Mouse (Mus musculus) hindbrain, postnatal 0 days (tissue): ENCODE measurements around the gene Grin2a. TPM values are rescaled to one million over a fixed set of nuclear protein-coding genes. Genes with fewer than 3 reads are reported as not detected.

Source experiments
- ATAC-seq: fragments of 200-750 bp; cut with Nextera tagmentation; 2 replicates; pipeline ENCODE4 v1.8.0; 2017; ENCODE audit warnings: mild to moderate bottlenecking, moderate TSS enrichment, moderate library complexity
- DNase-seq: peaks from one replicate; pipeline ENCODE4 v3.0.0-alpha.2; 2015; ENCODE audit warnings: low spot score
- H3K27ac ChIP-seq: fragments of 300-500 bp; sonication (generic); 2 replicates; pipeline ENCODE4 v1.5.1; 2014; ENCODE audit warnings: mild to moderate bottlenecking
- H3K27me3 ChIP-seq: fragments of 300-500 bp; sonication (generic); 2 replicates; pipeline ENCODE4 v1.6.1; 2014; ENCODE audit warnings: low read length, mixed read lengths; ENCODE audit not compliant: insufficient read depth
- H3K36me3 ChIP-seq: fragments of 300-500 bp; sonication (generic); 2 replicates; pipeline ENCODE4 v1.6.1; 2014; ENCODE audit warnings: low read length, mixed read lengths; ENCODE audit not compliant: insufficient read depth
- H3K4me1 ChIP-seq: fragments of 300-500 bp; sonication (generic); 2 replicates; pipeline ENCODE4 v1.6.1; 2014; ENCODE audit warnings: antibody characterized with exemption, low read length, mixed read lengths; ENCODE audit not compliant: insufficient read depth
- H3K4me2 ChIP-seq: fragments of 300-500 bp; sonication (generic); 2 replicates; pipeline ENCODE4 v1.6.1; 2014; ENCODE audit warnings: low read depth, mild to moderate bottlenecking, low read length, moderate library complexity, mixed read lengths
- H3K4me3 ChIP-seq: fragments of 300-500 bp; sonication (generic); 2 replicates; pipeline ENCODE4 v1.5.1; 2014; ENCODE audit warnings: low read length
- H3K9ac ChIP-seq: fragments of 300-500 bp; sonication (generic); replicated peaks from 2 replicates; pipeline ENCODE4 v1.6.1; 2014; ENCODE audit warnings: mild to moderate bottlenecking, low read length, moderate library complexity, mixed read lengths
- H3K9me3 ChIP-seq: fragments of 300-500 bp; sonication (generic); 2 replicates; pipeline ENCODE4 v1.6.1; 2016; ENCODE audit warnings: low read length, mixed read lengths
- CTCF ChIP-seq: IDR thresholded peaks from 2 replicates; pipeline ENCODE4 v1.5.1; 2016; ENCODE audit warnings: antibody characterized with exemption, control low read depth, low read depth
- WGBS: fragments of 180-500 bp; shearing (Covaris S2); extraction: QIAGEN DNeasy Blood & Tissue Kit; methylation state at CpG from one replicate; pipeline ENCODE4 v1.1.7; 2014; 5-methylcytosine and 5-hydroxymethylcytosine counted together
- polyA plus RNA-seq: library from polyadenylated mRNA; unstranded; fragments of >200 nt; fragmentation: Nextera tagmentation; extraction: Ambion mirVana; gene quantifications from 2 replicates; pipeline ENCODE4 v1.2.1, GENCODE M21; 2015
- total RNA-seq: library from RNA; depleted of rRNA; stranded (reverse); fragments of >200 nt; gene quantifications from 2 replicates; pipeline ENCODE4 v1.2.3, GENCODE M21; 2014

Gene Grin2a
- total and polyA plus RNA-seq, 2 experiments from 2014 or later = 6.8 to 21.5 TPM

- ATAC-seq (peak; percentile 59; the same call in 1 of the 2 replicates), DNase-seq (peak; percentile 73)
- Histone ChIP-seq H3K9me3 (no peaks in the 10 kb centered on the region), H3K4me2 (no peak overlapping the region), H3K27ac (no peak overlapping the region), H3K4me3 (no peak overlapping the region), H3K27me3 (no peaks in the 10 kb centered on the region), H3K4me1 (no peaks in the 10 kb centered on the region), H3K9ac (no peak overlapping the region), H3K36me3 (no peaks in the 10 kb centered on the region)
- WGBS = 45% methylated on average over 5 of the region's 5 CpGs
- TF ChIP-seq CTCF = no peak
Observed at GRCm38 (mm10) chr16:9768356-9768755, 227.0 kb downstream of the Grin2a start.

- ATAC-seq (peak; percentile 38; the same call in 1 of the 2 replicates), DNase-seq (no peak)
- Histone ChIP-seq H3K27me3 (no peaks in the 10 kb centered on the region), H3K4me2 (no peak overlapping the region), H3K9me3 (no peaks in the 10 kb centered on the region), H3K36me3 (no peaks in the 10 kb centered on the region), H3K4me1 (no peaks in the 10 kb centered on the region), H3K27ac (no peak overlapping the region), H3K4me3 (no peak overlapping the region), H3K9ac (no peak overlapping the region)
- 43% methylated on average over 3 of the region's 3 CpGs for WGBS
- TF ChIP-seq CTCF = no peak
Observed at GRCm38 (mm10) chr16:9767946-9768345, 227.4 kb downstream of the Grin2a start.

- WGBS = 86% methylated on average over 2 of the region's 2 CpGs
- H3K4me1 ChIP-seq = no peaks in the 10 kb centered on the region
- no peak overlapping the region for H3K9ac ChIP-seq
- H3K4me2 ChIP-seq = no peak overlapping the region
- no peak for DNase-seq
- H3K4me3 ChIP-seq = no peak overlapping the region
- H3K27me3 ChIP-seq = no peaks in the 10 kb centered on the region
- no peaks in the 10 kb centered on the region for H3K36me3 ChIP-seq
- no peaks in the 10 kb centered on the region for H3K9me3 ChIP-seq
- no peak for TF ChIP-seq CTCF
- no peak overlapping the region for H3K27ac ChIP-seq
- no peak for ATAC-seq
Observed at GRCm38 (mm10) chr16:9764086-9764485, 231.3 kb downstream of the Grin2a start.

- ATAC-seq = no peak
- no peak overlapping the region for H3K27ac ChIP-seq
- no peaks in the 10 kb centered on the region for H3K4me1 ChIP-seq
- no peak overlapping the region for H3K4me2 ChIP-seq
- DNase-seq = no peak
- H3K9me3 ChIP-seq = no peaks in the 10 kb centered on the region
- no peak for TF ChIP-seq CTCF
- no peak overlapping the region for H3K9ac ChIP-seq
- WGBS = 91% methylated on average over 2 of the region's 2 CpGs
- no peaks in the 10 kb centered on the region for H3K36me3 ChIP-seq
- no peak overlapping the region for H3K4me3 ChIP-seq
- no peaks in the 10 kb centered on the region for H3K27me3 ChIP-seq
Observed at GRCm38 (mm10) chr16:9760347-9760746, 235.0 kb downstream of the Grin2a start.

- DNase-seq (no peak), ATAC-seq (no peak)
- H3K27me3 ChIP-seq = no peaks in the 10 kb centered on the region
- 89% methylated on average over 8 of the region's 8 CpGs for whole genome bisulfite sequencing
- no peak overlapping the region for H3K4me3 ChIP-seq
- H3K9me3 ChIP-seq = no peaks in the 10 kb centered on the region
- H3K4me1 ChIP-seq = peaks cover 5% of the 10 kb centered on the region; the same call in 1 of the 2 replicates
- H3K4me2 ChIP-seq = no peak overlapping the region
- no peak overlapping the region for H3K27ac ChIP-seq
- no peak overlapping the region for H3K9ac ChIP-seq
- no peak for TF ChIP-seq CTCF
- H3K36me3 ChIP-seq = no peaks in the 10 kb centered on the region
Observed at GRCm38 (mm10) chr16:9756849-9757248, 238.5 kb downstream of the Grin2a start.

GRCm38 (mm10) chr16:9754061-9754460 lies 241.3 kb downstream of the Grin2a start:
- peaks cover 5% of the 10 kb centered on the region; the same call in 1 of the 2 replicates for H3K4me1 ChIP-seq
- 94% methylated on average over 5 of the region's 5 CpGs for WGBS
- no peaks in the 10 kb centered on the region for H3K9me3 ChIP-seq
- H3K9ac ChIP-seq = no peak overlapping the region
- no peak for TF ChIP-seq CTCF
- no peak overlapping the region for H3K27ac ChIP-seq
- no peak overlapping the region for H3K4me3 ChIP-seq
- ATAC-seq (no peak), DNase-seq (no peak)
- H3K36me3 ChIP-seq = no peaks in the 10 kb centered on the region
- H3K27me3 ChIP-seq = no peaks in the 10 kb centered on the region
- H3K4me2 ChIP-seq = no peak overlapping the region

GRCm38 (mm10) chr16:9753045-9753444 lies 242.3 kb downstream of the Grin2a start:
- H3K4me2 ChIP-seq = peak overlapping the region; percentile 5; the same call in 1 of the 2 replicates
- H3K27me3 ChIP-seq = no peaks in the 10 kb centered on the region
- H3K27ac ChIP-seq = no peak overlapping the region
- peak; percentile 70 for DNase-seq
- H3K4me1 ChIP-seq = peaks cover 5% of the 10 kb centered on the region; the same call in 1 of the 2 replicates
- WGBS = 51% methylated on average over 9 of the region's 9 CpGs
- no peaks in the 10 kb centered on the region for H3K36me3 ChIP-seq
- TF ChIP-seq CTCF = no peak
- no peak overlapping the region for H3K4me3 ChIP-seq
- no peak overlapping the region for H3K9ac ChIP-seq
- peak; percentile 57 for ATAC-seq
- no peaks in the 10 kb centered on the region for H3K9me3 ChIP-seq
